Mouse (Mus musculus) induced T-regulatory cell, adult 2 months (primary cell): ENCODE data around the gene BC107364.
"Not testable (repeated sequence)": the region's sequence is repeated elsewhere in the genome, so short reads cannot be mapped to it uniquely, and the experiment has no call there.

ENCODE experiments used
- DNase-seq: peaks from one replicate; pipeline ENCODE4 v3.0.0-alpha.2; 2012; ENCODE audit warnings: low read depth

Gene BC107364

GRCm38 (mm10) chr3:96452262-96452661, at the start of gene BC107364:
Gene BC107364, minus strand, starts transcription at chr3:96452306.
- not testable (repeated sequence) for DNase-seq

- DNase-seq, result peak; percentile 97
Observed at GRCm38 (mm10) chr3:96501391-96502115, 49.4 kb upstream of the BC107364 start.

GRCm38 (mm10) chr3:96500691-96501265, 48.7 kb upstream of the BC107364 start:
- peak; percentile 96 for DNase-seq

- DNase-seq, result peak; percentile 98
Observed at GRCm38 (mm10) chr3:96500289-96500621, 48.1 kb upstream of the BC107364 start.

GRCm38 (mm10) chr3:96499481-96500288, 47.6 kb upstream of the BC107364 start:
- DNase-seq, result peak; percentile 93

GRCm38 (mm10) chr3:96498476-96499245, 46.6 kb upstream of the BC107364 start:
- peak; percentile 38 for DNase-seq

- DNase-seq, result peak; percentile 82
Observed at GRCm38 (mm10) chr3:96497451-96498028, 45.4 kb upstream of the BC107364 start.

- not testable (repeated sequence) for DNase-seq
Observed at GRCm38 (mm10) chr3:96496620-96497275, 44.6 kb upstream of the BC107364 start.

- no peak for DNase-seq
Observed at GRCm38 (mm10) chr3:96496216-96496615, 44.1 kb upstream of the BC107364 start.

GRCm38 (mm10) chr3:96495490-96496210, 43.5 kb upstream of the BC107364 start:
- no peak for DNase-seq

GRCm38 (mm10) chr3:96494912-96495311, 42.8 kb upstream of the BC107364 start:
- no peak for DNase-seq

- DNase-seq, result not testable (repeated sequence)
Observed at GRCm38 (mm10) chr3:96494456-96494855, 42.4 kb upstream of the BC107364 start.

- not testable (repeated sequence) for DNase-seq
Observed at GRCm38 (mm10) chr3:96489636-96490035, 37.5 kb upstream of the BC107364 start.

- not testable (repeated sequence) for DNase-seq
Observed at GRCm38 (mm10) chr3:96488907-96489629, 37.0 kb upstream of the BC107364 start.

- DNase-seq, result not testable (repeated sequence)
Observed at GRCm38 (mm10) chr3:96488290-96488906, 36.3 kb upstream of the BC107364 start.

- peak; percentile 83 for DNase-seq
Observed at GRCm38 (mm10) chr3:96487596-96488289, 35.6 kb upstream of the BC107364 start.

GRCm38 (mm10) chr3:96486828-96487559, 34.9 kb upstream of the BC107364 start:
- DNase-seq, result peak; percentile 62
